Mouse (Mus musculus): ENCODE measurements at regions not wholly inside any gene's neighbourhood (a gene's known extent, or its start where the extent isn't known, plus 50 kb on each side); places are given as distances from the start of the nearest gene placed in this dataset.

GRCm38 (mm10) chr13:97618190-97618586 is 142.2 kb downstream of the Gm10260 start:
- no peak for TF ChIP-seq MYC (IDR thresholded peaks at IDR 0.05; ENCODE audit: low read depth, low read length)
- TF ChIP-seq CTCF (IDR thresholded peaks at IDR 0.05 in 2 of 3, conservative IDR thresholded peaks at IDR 0.05 in 1 of 3; ENCODE audit: control insufficient read depth in 1 of 3, insufficient read depth in 1 of 3, low read depth in 2 of 3, low read length in 3 of 3, poor library complexity in 1 of 3, severe bottlenecking in 1 of 3) = no peak
- TF ChIP-seq E2F4 (IDR thresholded peaks at IDR 0.05; ENCODE audit: borderline replicate concordance, low read depth, low read length) = no peak

All from MEL (cell line).